Mouse (Mus musculus) spleen, adult 2 months (tissue): Measurements from ENCODE around the gene Adh4.

Experiments
- CTCF ChIP-seq: fragments of 200-500 bp; IDR thresholded peaks from 2 replicates; pipeline ENCODE4 v1.5.1; 2011; ENCODE audit warnings: mild to moderate bottlenecking, inconsistent platforms; ENCODE audit not compliant: insufficient read depth, insufficient read length, insufficient replicate concordance; ENCODE audit errors: extremely low read depth
- POLR2A ChIP-seq: fragments of 200-500 bp; IDR thresholded peaks from 2 replicates; pipeline ENCODE4 v1.6.1; 2011; ENCODE audit warnings: low read depth, low read length, inconsistent platforms

GRCm38 (mm10) chr3:138452169-138452568, 36.9 kb downstream of the Adh4 start:
- TF ChIP-seq POLR2A (no peak), CTCF (no peak)
